Comparison of ENCODE assay signal across 23 mouse cellular contexts in the genomic region with DNA sequence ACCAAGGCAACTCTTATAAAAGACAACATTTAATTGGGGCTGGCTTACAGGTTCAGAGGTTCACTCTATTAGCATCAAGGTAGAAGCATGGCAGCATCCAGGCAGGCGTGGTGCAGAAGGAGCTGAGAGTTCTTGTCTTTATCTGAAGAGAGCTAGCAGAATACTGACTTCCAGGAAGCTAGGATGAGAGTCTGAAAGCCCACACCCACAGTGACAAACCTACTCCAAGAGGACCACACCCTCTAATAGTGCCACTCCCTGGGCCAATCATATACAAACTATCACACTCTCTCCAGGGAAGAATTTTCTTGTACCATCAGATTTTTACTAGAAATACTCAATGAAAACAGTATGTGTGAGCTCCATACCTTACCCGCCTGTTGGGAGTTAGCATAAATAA. TPM values are rescaled to one million over a fixed set of nuclear protein-coding genes. Genes with fewer than 3 reads are reported as not detected.
DNase-seq lines count a peak whose midpoint lies in the region; ATAC-seq and TF ChIP-seq lines count a peak whose summit lies in the region.
"Had no signal": no experiment of that assay in that cellular context is flagged by ENCODE, and none has a peak within 500 bp of the region (broad histone marks: within the 10 kb centered on the region; RNA-seq: fewer than 3 reads in every experiment).

No protein-coding gene starts in this region.

- peaks cover 2% of the 10 kb centered on the region in 2 experiments; a peak in 1 of 4 replicates for H3K4me1 ChIP-seq in ES-E14 (ENCODE audit: control insufficient read depth in 2 of 2, insufficient read depth in 2 of 2, low read length in 2 of 2, poor library complexity in 1 of 2)
- H3K4me1 ChIP-seq in liver, embryonic 12.5 days: peaks cover 51% of the 10 kb centered on the region
- H3K4me1 ChIP-seq in small intestine, adult 2 months (ENCODE audit: control insufficient read depth, insufficient read depth, insufficient read length, low read length): peaks cover 15% of the 10 kb centered on the region
- H3K4me1 ChIP-seq: forebrain, embryonic 10.5 days; heart, embryonic 10.5 days; midbrain, embryonic 13.5 days had no signal

- in situ Hi-C loops in ES-E14 (cut with MboI; ENCODE audit: low sequenced_read_pairs in 2 of 2, unreplicated experiment in 2 of 2): no loop called here

- no peaks in the 10 kb centered on the region for H3K9me3 ChIP-seq in ES-E14 (ENCODE audit: control insufficient read depth, insufficient read depth, low read depth, low read length)
- no peaks in the 10 kb centered on the region for H3K9me3 ChIP-seq in liver, embryonic 12.5 days (replicated peaks)
- H3K9me3 ChIP-seq: forebrain, embryonic 10.5 days; heart, embryonic 10.5 days; megakaryocyte, embryonic 14.5 days; midbrain, embryonic 13.5 days had no signal

- no peak for DNase-seq in ES-E14 (ENCODE audit: low read depth, low spot score)
- DNase-seq in c-Kit-negative CD71-positive TER-119-positive erythroid progenitor cells, embryonic 14.5 days (ENCODE audit: low read depth, low spot score): peak; percentile 56
- DNase-seq in kidney, adult 9 months: no peak
- DNase-seq in gastrocnemius, adult 18-20 months (ENCODE audit: low spot score): no peak
- DNase-seq in spleen, adult 12 weeks (ENCODE audit: low spot score): no peak
- DNase-seq: adrenal gland, adult 2 months; cerebellum, adult 2 months; cerebellum, postnatal 36 days; embryo, embryonic 11 days; forebrain, postnatal 0 days; gastrocnemius, adult 2 months; kidney, adult 11 months; layer of hippocampus, adult 9-11 months; lung, adult 2 months; lung, postnatal 14 days had no signal

- no peak for TF ChIP-seq CTCF in small intestine, adult 2 months (IDR thresholded peaks at IDR 0.05; ENCODE audit: extremely low read depth, insufficient read length, insufficient replicate concordance, low read depth, low read length)

- peaks cover 39% of the 10 kb centered on the region for H3K36me3 ChIP-seq in ES-E14 (ENCODE audit: control insufficient read depth, insufficient read depth, low read length, poor library complexity, severe bottlenecking)
- peaks cover 99% of the 10 kb centered on the region for H3K36me3 ChIP-seq in liver, embryonic 12.5 days
- peaks cover 33% of the 10 kb centered on the region for H3K36me3 ChIP-seq in small intestine, adult 2 months (ENCODE audit: control insufficient read depth, insufficient read depth, low read length)

- H3K4me2 ChIP-seq in liver, embryonic 12.5 days: no peak overlapping the region
- H3K4me2 ChIP-seq: midbrain, embryonic 13.5 days had no signal

- H3K9ac ChIP-seq in ES-E14 (ENCODE audit: insufficient read depth, low read depth, low read length, poor library complexity, severe bottlenecking): no peak overlapping the region
- H3K9ac ChIP-seq in liver, embryonic 12.5 days: no peak overlapping the region
- H3K9ac ChIP-seq: forebrain, postnatal 0 days; midbrain, embryonic 13.5 days had no signal

- 72% methylated on average over 2 of the region's 2 CpGs for WGBS in liver, embryonic 12.5 days (ENCODE audit: insufficient replicate concordance)
- WGBS in small intestine, adult 2 months: 64% methylated on average over 2 of the region's 2 CpGs

- TF ChIP-seq POLR2A in small intestine, adult 2 months (IDR thresholded peaks at IDR 0.05; ENCODE audit: low read depth, low read length): no peak

- peak overlapping the region; percentile 60; the same call in 1 of the 2 replicates for H3K27ac ChIP-seq in ES-E14 (ENCODE audit: insufficient read depth, low read depth, low read length, poor library complexity, severe bottlenecking)
- 0 out of 2 replicates have a peak overlapping the region, but pooled peaks have one; percentile 46 for H3K27ac ChIP-seq in liver, embryonic 12.5 days
- peak overlapping the region; percentile 81; the same call in 1 of the 2 replicates for H3K27ac ChIP-seq in small intestine, adult 2 months (ENCODE audit: insufficient read depth, low read depth, low read length)
- H3K27ac ChIP-seq: forebrain, embryonic 10.5 days; gastrocnemius, adult 2 months; heart, embryonic 10.5 days; left cerebral cortex, adult 2 months; midbrain, embryonic 13.5 days had no signal

- H3K27me3 ChIP-seq in liver, embryonic 12.5 days (replicated peaks): no peaks in the 10 kb centered on the region
- no peaks in the 10 kb centered on the region for H3K27me3 ChIP-seq in small intestine, adult 2 months (ENCODE audit: control insufficient read depth, insufficient read depth, low read length)
- H3K27me3 ChIP-seq: megakaryocyte, embryonic 14.5 days; midbrain, embryonic 13.5 days had no signal

- ATAC-seq in liver, embryonic 12.5 days: peak; percentile 66; the same call in 1 of the 2 replicates
- ATAC-seq: forebrain, postnatal 0 days; hindbrain, embryonic 16.5 days; midbrain, embryonic 13.5 days had no signal

- no peak overlapping the region for H3K4me3 ChIP-seq in ES-E14 (ENCODE audit: insufficient read depth in 1 of 2, low read depth in 1 of 2, low read length in 2 of 2, poor library complexity in 1 of 2, severe bottlenecking in 1 of 2)
- H3K4me3 ChIP-seq in liver, embryonic 12.5 days: no peak overlapping the region
- H3K4me3 ChIP-seq in small intestine, adult 2 months (ENCODE audit: low read depth, low read length): no peak overlapping the region
- H3K4me3 ChIP-seq: forebrain, embryonic 10.5 days; gastrocnemius, adult 2 months; heart, embryonic 10.5 days; left cerebral cortex, adult 2 months; megakaryocyte, embryonic 14.5 days; midbrain, embryonic 13.5 days had no signal

TF ChIP-seq in ES-E14, 5 proteins besides CTCF, POLR2A, EP300 and RAD21:
- TF ChIP-seq CHD2 (IDR thresholded peaks at IDR 0.05; ENCODE audit: low read depth, low read length) (no peak), HCFC1 (IDR thresholded peaks at IDR 0.05; ENCODE audit: borderline replicate concordance, insufficient read depth, low read length) (no peak), ZNF384 (IDR thresholded peaks at IDR 0.05; ENCODE audit: low read depth, low read length) (no peak), MAFK (IDR thresholded peaks at IDR 0.05; ENCODE audit: insufficient read depth, low read depth, low read length) (no peak), ZC3H11A (IDR thresholded peaks at IDR 0.05; ENCODE audit: borderline replicate concordance, low read depth, low read length) (no peak)

RNA-seq across cellular contexts. Expression of a gene that starts 9.8 kb away (rescaled TPM):
- 90.3 and 105 TPM in 2 replicates for total RNA-seq in ES-E14 (2012; rRNA removed)
- polyA plus RNA-seq in liver, embryonic 12.5 days (2016; fragmentation: Nextera tagmentation; extraction: Ambion mirVana): 112 and 114 TPM in 2 replicates
- 13.3 and 18.2 TPM in 2 replicates for polyA plus RNA-seq in small intestine, adult 2 months (2012; rRNA removed)
- 1 to 10 TPM; 3.9 to 5.9 TPM for total RNA-seq in gastrocnemius, adult 18-20 months (2021)

RNA-seq across cellular contexts. Expression of a gene that starts 13.9 kb away (rescaled TPM):
- 55.7 and 63.7 TPM in 2 replicates for total RNA-seq in ES-E14 (2012; rRNA removed)
- 15.6 and 15.8 TPM in 2 replicates for polyA plus RNA-seq in liver, embryonic 12.5 days (2016; fragmentation: Nextera tagmentation; extraction: Ambion mirVana)
- polyA plus RNA-seq in small intestine, adult 2 months (2012; rRNA removed): 37.0 and 51.7 TPM in 2 replicates
- total RNA-seq in gastrocnemius, adult 18-20 months (2021): 10 to 100 TPM; 13.2 to 14.5 TPM

RNA-seq across cellular contexts. Expression of a gene that starts 54.4 kb away (rescaled TPM):
- 59.4 and 84.1 TPM in 2 replicates for total RNA-seq in ES-E14 (2012; rRNA removed)
- 67.9 and 68.8 TPM in 2 replicates for polyA plus RNA-seq in liver, embryonic 12.5 days (2016; fragmentation: Nextera tagmentation; extraction: Ambion mirVana)
- polyA plus RNA-seq in small intestine, adult 2 months (2012; rRNA removed): 29.4 and 52.4 TPM in 2 replicates
- 10 to 100 TPM; 11.8 to 12.3 TPM for total RNA-seq in gastrocnemius, adult 18-20 months (2021)

RNA-seq across cellular contexts. Expression of a gene that starts 55.8 kb away (rescaled TPM):
- total RNA-seq in ES-E14 (2012; rRNA removed): 36.1 and 39.6 TPM in 2 replicates
- polyA plus RNA-seq in liver, embryonic 12.5 days (2016; fragmentation: Nextera tagmentation; extraction: Ambion mirVana): 101 and 106 TPM in 2 replicates
- 244 and 319 TPM in 2 replicates for polyA plus RNA-seq in small intestine, adult 2 months (2012; rRNA removed)
- 10 to 100 TPM; 79.4 to 86.3 TPM for total RNA-seq in gastrocnemius, adult 18-20 months (2021)

RNA-seq across cellular contexts. Expression of a gene that starts 55.8 kb away (rescaled TPM):
- total RNA-seq in ES-E14 (2012; rRNA removed): 21.8 and 33.7 TPM in 2 replicates
- 20.3 and 21.4 TPM in 2 replicates for polyA plus RNA-seq in liver, embryonic 12.5 days (2016; fragmentation: Nextera tagmentation; extraction: Ambion mirVana)
- 20.3 and 21.0 TPM in 2 replicates for polyA plus RNA-seq in small intestine, adult 2 months (2012; rRNA removed)
- 1 to 10 TPM; 6.5 to 8.4 TPM for total RNA-seq in gastrocnemius, adult 18-20 months (2021)

Comparison
In these comparisons a context has a peak if more than half of its experiments do, and no peak if none do; other contexts are left out.
1. RNA of a gene that starts 9.8 kb away (total RNA-seq): 90.3 to 105 TPM in ES-E14; 3.9 to 5.9 TPM in gastrocnemius, adult 18-20 months; every median in the first group is over 10 times any median in the second.
2. Peak in every context shown above with its lines, with median percentiles within 50 percentile points of each other: H3K27ac ChIP-seq.